Mouse (Mus musculus) CD4-positive helper T cell, adult 2 months (primary cell): ENCODE measurements at regions not wholly inside any gene's neighbourhood (a gene's known extent, or its start where the extent isn't known, plus 50 kb on each side); places are given as distances from the start of the nearest gene placed in this dataset.
A peak's percentile ranks its signal among the peaks of the same experiment; 100 is the strongest.

Source experiments
- DNase-seq: peaks from one replicate; pipeline ENCODE4 v3.0.0-alpha.2; 2012; ENCODE audit warnings: low read depth, missing footprints, low spot score

DNA sequence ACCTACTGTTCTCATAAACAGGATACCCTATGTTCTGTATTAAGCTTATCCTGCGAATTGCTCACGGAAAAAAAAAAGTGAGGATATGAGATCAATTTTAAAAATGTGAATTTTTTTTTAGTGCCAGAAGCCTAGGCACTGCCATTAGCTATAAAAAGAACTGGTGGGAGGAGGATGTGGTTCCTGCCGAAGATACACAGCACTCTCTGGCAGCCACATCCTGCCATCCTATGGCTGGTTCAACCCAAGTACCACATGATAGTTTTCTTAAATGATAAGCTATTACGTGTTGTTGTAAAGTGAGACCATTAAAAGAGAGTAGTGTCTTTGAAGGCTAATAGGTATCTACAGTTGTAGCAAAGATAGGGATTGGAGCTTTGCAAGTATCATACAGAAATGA lies 58.2 kb upstream of the Ppp3ca start:
- DNase-seq, result peak; percentile 83

GRCm38 (mm10) chr3:136610556-136610924 lies 59.4 kb upstream of the Ppp3ca start:
- DNase-seq, result no peak

GRCm38 (mm10) chr3:136609855-136610555 lies 59.9 kb upstream of the Ppp3ca start:
- DNase-seq, result peak; percentile 44

DNA sequence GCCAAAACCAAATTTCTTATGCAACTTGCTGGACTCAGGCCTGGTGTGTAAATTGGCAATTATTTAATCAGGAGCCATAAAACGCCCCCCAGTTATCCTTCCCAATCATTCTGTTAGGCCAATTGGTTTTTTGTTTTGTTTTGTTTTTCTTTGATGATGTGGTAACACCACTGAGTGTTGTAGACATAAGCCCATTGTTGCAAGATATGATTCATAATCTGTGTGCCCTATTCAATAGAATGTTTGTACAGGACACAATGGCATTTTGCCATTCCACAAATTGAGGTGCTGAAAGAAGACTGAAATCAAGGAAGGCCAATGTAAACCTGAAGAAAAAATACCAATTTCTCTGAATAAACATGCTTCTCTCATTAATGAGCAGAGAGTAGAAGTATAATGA lies 68.2 kb upstream of the Ppp3ca start:
- DNase-seq, result no peak

GRCm38 (mm10) chr3:136583937-136584336 lies 86.0 kb upstream of the Ppp3ca start:
- no peak for DNase-seq

- DNase-seq, result no peak
Measured at GRCm38 (mm10) chr3:136578016-136578415, 91.9 kb upstream of the Ppp3ca start.

DNA sequence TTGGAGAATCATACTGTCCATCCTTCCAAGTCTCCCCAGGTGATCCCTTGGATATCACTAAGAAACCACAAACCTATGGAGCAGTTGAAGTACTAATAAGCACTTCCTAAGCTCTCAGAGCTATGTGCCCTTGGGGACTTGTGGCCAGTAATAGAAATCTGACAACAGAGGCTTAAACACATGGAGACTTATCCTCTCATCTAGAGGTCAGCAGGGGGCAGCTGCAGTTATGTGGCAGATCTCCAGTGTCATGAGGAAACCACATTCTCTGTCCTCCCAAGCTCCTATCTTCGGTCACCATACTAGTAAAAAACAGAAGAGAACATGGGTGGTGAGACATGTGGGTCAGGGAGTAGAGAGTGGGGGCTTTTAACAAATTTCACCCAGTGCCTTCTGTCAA lies 99.4 kb upstream of the Ppp3ca start:
- no peak for DNase-seq

DNA sequence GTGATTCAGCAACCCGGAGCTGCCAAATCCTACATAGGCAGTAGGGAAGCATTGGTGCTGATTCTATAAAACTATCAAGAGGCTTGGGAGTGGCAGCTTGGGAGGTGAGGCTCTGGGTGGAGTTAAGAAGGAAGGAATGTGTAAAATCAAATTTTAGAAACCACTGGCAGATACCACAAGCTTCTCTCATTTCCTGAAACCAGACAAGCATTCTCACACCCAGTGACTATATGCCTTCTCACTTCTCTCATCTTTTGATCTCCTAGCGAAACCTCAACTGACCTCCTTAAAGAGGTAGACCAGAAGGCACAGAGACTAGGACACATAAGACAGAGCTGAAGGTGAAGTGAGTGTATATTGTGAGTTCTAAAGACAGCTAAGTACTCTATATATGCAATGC lies 113.4 kb upstream of the Ppp3ca start:
- peak; percentile 29 for DNase-seq

DNA sequence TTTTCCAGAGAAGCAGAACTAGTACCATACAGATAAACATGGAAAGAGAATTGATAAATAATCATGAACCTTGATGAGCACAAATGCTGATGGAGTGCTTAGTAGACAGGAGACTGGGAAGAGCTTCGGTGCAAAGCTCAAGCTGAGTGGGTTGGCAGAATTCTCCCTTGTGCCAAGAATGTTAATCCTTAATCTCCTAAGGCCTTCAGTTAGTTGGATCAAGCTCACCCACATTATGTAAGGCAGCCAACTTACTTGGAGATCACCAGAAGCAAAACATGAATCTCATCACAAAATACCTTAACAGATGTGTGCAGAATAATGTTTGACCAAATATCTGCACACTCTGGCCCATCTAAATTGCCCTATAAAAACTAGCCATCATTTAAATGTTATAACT lies 120.5 kb upstream of the Ppp3ca start:
- no peak for DNase-seq

DNA sequence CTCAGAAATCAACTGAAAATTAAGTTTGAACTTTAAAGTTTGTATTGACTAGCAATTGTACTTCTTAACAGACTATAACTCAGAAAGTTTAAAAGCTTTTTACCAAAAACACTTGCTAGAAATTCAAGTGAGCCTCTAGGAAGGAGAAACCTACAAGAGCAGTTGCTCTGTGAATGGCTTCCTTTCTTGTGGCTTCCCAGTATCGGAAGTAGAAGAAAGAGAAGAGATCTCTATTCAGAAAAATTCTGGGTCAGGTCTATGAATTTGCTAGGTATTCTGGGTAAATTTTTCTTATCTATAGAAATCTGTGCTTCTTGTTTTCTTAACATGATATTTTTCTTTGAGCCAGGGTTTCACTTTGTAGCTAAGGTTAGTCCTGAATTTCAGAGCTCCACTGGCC lies 138.3 kb upstream of the Ppp3ca start:
- DNase-seq, result peak; percentile 42

- DNase-seq, result no peak
Measured at GRCm38 (mm10) chr3:136508575-136508974, 161.3 kb upstream of the Ppp3ca start.

- DNase-seq, result no peak
Measured at GRCm38 (mm10) chr3:136507070-136507469, 162.9 kb upstream of the Ppp3ca start.

- DNase-seq, result no peak
Measured at GRCm38 (mm10) chr3:136494831-136495230, 169.0 kb upstream of the Bank1 start.

GRCm38 (mm10) chr3:136491683-136492082 lies 165.8 kb upstream of the Bank1 start:
- no peak for DNase-seq

DNA sequence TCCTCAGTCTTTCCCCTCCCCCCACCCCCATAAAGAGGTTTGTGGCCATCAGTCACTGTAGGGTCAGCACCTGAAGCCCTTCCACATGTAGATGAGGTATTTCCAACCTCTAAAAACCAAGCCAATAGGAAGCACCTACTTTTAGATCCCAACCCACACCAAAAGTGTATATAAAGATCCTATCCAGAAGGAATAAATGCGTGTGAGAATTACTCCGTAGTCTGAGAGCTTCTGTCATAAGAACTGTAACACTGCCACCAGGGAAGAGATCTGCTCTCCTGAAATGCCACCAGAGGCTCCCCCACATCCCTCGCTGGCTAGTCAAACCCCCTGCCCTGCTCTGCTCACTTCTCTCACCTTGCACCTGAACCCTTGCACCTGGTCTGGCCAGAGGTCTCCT lies 145.8 kb upstream of the Bank1 start:
- no peak for DNase-seq

GRCm38 (mm10) chr3:136462747-136463146 lies 136.9 kb upstream of the Bank1 start:
- no peak for DNase-seq

DNA sequence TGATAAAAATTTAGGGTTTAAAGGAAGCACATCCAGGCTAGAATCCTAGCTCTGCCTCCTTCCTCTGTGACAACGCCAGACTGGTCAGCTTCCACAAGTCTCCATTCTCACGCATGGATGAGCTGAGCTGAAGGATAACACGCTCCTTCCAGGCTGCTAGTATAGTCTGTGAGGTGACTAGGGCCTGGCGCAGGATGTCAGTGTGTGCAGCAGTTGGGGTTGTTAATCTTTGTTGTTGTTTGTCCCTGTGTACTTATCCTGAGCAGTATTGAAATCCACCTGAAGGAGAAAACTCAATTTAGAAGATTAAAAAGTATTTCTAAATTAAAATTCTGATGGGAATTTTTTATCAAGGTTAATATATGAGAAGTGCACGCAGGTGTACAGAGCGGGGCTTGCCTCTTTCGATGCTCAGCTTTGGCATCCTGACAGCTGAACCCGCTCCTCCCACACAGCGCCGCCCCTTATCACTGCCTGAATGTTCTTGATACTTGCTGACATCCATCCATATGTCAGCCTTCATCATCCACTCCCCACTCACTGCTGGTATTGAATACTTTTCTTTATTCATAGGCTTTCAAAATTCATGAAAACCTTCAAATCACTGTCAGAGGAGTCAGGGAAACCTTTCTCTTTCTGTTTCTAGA lies 130.7 kb upstream of the Bank1 start:
- DNase-seq, result no peak

DNA sequence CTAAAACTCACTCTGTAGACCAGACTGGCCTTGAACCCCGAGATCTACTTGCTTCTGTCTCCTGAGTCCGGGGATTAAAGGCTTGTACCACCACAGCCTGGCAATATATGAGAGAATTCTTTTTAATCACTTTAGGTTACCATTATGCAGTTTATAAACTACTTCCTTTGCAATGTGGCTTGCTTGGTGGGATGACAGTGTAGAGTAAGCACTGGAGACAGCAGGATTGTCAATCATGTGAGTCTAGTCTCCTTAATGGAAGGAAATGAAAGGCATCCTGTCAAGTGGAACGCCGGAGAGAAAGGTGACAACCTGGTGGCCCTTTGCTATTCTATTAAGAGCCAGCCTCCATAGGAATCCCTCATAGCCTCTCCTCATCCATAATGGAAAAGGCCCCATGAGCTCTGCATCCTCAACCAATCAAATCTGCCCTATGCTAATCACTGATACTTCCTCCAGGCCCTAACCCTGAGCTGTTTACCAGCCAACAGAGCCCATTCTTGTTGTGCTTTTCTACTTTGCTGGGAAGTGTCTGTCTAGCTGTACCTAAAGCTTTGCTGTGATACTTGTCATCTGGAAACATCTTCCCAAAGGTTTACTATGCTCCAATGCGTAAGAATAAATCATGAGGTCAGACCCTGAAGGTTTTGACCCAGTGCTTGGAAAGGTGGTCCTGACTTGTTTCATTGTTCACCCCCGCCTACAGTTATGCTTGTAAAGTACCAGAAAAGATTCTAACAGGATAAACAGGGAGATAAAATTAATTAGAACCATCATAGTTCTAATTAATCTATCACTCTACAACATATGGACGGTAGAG lies 130.0 kb upstream of the Bank1 start:
- no peak for DNase-seq

GRCm38 (mm10) chr3:136454967-136455366 lies 129.1 kb upstream of the Bank1 start:
- DNase-seq, result no peak

DNA sequence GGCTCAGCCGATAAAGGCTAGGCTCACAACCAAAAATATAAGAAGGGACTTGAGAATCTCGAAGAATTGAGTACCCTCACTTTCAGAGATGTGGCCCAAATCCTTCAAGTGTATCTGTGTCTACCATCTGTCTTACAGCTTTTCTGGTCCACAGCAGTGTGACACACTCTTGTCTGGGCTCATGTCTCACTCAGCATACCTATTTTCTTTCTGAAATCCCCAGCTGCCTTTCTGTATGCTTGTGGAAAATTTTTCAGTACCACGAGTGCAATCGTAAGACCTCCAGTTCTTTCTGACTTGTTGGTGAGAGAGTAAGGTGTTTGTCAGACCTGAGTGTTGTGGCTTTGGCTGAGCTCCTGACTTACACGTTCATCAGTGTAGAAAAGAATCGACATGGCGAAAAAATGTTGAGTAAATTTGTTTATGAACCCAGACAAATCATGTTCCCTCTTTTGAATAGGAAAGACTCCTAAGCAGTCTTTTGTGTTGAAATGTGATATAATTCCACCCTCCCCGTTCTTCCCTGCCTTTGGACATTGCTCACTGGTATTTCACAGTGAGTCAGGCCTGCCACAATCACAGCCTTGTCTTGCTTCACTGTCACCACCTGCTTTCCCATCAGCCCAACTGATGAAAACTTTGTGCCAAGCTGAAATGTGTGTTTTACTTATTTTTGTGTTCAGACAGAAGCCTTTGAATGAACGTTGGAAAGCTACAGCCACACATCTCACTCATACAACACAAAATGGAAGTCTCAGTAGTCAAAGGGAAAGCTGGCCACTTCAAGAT lies 125.3 kb upstream of the Bank1 start:
- DNase-seq, result no peak

DNA sequence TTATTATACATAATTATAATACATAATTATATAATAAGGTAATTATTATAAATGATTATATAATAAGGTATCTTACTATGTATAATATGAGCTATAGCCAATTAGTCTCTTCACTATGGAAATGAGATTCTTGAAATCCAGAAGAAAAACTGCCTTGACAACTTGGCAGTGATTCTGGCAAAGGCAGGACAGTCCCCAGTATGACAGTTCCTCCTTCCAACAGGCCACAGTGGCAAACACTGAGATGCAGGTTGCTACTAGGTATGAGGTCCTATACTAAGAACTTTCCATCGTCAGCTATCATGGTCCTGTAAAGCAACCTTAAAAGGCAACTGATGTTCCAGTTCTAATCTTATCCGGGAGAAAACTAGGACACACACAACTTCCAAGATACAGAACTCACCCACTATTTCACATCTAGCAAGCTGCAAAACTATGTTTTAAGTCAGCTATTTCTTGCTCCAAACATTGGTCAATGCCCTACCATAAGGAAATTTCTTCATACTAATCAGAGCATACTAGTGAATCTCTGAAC lies 124.6 kb upstream of the Bank1 start:
- DNase-seq, result no peak

DNA sequence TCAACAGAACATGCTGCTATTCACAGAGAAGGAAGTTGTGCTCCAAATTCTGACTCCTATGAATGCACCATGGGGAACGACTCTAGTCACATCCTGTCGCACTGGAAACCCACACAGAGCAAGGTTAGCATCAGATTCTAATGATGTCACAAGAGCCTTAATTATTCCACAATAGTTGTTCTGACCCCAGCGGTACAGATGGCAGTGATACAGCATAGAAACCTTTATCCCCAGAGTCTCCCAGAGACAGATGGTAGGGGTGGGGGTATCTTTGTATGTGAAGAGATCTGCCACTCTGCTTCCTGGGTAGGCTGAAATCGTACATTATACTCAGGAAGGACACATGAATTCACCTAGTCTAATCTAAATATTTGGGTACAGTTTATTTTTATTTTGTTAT lies 123.5 kb upstream of the Bank1 start:
- DNase-seq, result no peak
